Mouse (Mus musculus) myocyte (in vitro differentiated cells): Measurements from ENCODE around the gene Cth.

Source experiments
- CEBPB ChIP-seq: IDR thresholded peaks from 2 replicates; pipeline ENCODE4 v1.6.1; 2011; ENCODE audit warnings: mild to moderate bottlenecking, moderate library complexity; ENCODE audit not compliant: poor library complexity, insufficient read depth, severe bottlenecking
- E2F4 ChIP-seq: IDR thresholded peaks from one replicate; pipeline ENCODE4 v1.6.1; 2011; ENCODE audit warnings: mild to moderate bottlenecking, control low read depth, moderate library complexity; ENCODE audit not compliant: insufficient read depth
- MAX ChIP-seq: IDR thresholded peaks from one replicate; pipeline ENCODE4 v1.6.1; 2011; ENCODE audit warnings: low read depth, mild to moderate bottlenecking, control low read depth
- MYOD1 ChIP-seq, 3 experiments: IDR thresholded peaks; one replicate each; pipeline ENCODE4 v1.6.1; 2011; ENCODE audit warnings: control low read depth in 2 of 3, low read depth in 2 of 3, mild to moderate bottlenecking in 2 of 3, moderate library complexity in 1 of 3; ENCODE audit not compliant: insufficient read length in 2 of 3, control insufficient read depth in 1 of 3
- MYOG ChIP-seq, 3 experiments: IDR thresholded peaks; one replicate each; pipeline ENCODE4 v1.6.1; 2011; ENCODE audit warnings: control low read depth in 2 of 3, low read depth in 2 of 3, mild to moderate bottlenecking in 2 of 3; ENCODE audit not compliant: insufficient read length in 2 of 3, control insufficient read depth in 1 of 3, insufficient read depth in 1 of 3
- POLR2A ChIP-seq: IDR thresholded peaks from one replicate; pipeline ENCODE4 v1.6.1; 2011; ENCODE audit warnings: low read depth, mild to moderate bottlenecking, control low read depth, moderate library complexity; ENCODE audit not compliant: insufficient read length
- POLR2AphosphoS2 ChIP-seq: IDR thresholded peaks from one replicate; pipeline ENCODE4 v1.6.1; 2011; ENCODE audit warnings: low read depth, control low read depth; ENCODE audit not compliant: insufficient read length
- REST ChIP-seq: IDR thresholded peaks from one replicate; pipeline ENCODE4 v1.6.1; 2011; ENCODE audit warnings: mild to moderate bottlenecking, control low read depth, moderate library complexity; ENCODE audit not compliant: insufficient read depth, insufficient read length
- SRF ChIP-seq: IDR thresholded peaks from one replicate; pipeline ENCODE4 v1.6.1; 2011; ENCODE audit warnings: low read depth; ENCODE audit not compliant: control insufficient read depth, insufficient read length
- TCF12 ChIP-seq: IDR thresholded peaks from one replicate; pipeline ENCODE4 v1.6.1; 2011; ENCODE audit warnings: mild to moderate bottlenecking, control low read depth; ENCODE audit not compliant: poor library complexity, insufficient read depth, severe bottlenecking
- TCF3 ChIP-seq: IDR thresholded peaks from one replicate; pipeline ENCODE4 v1.6.1; 2011; ENCODE audit warnings: low read depth, control low read depth; ENCODE audit not compliant: insufficient read length
- USF1 ChIP-seq: IDR thresholded peaks from one replicate; pipeline ENCODE4 v1.6.1; 2011; ENCODE audit warnings: low read depth, mild to moderate bottlenecking, control low read depth, moderate library complexity

DNA sequence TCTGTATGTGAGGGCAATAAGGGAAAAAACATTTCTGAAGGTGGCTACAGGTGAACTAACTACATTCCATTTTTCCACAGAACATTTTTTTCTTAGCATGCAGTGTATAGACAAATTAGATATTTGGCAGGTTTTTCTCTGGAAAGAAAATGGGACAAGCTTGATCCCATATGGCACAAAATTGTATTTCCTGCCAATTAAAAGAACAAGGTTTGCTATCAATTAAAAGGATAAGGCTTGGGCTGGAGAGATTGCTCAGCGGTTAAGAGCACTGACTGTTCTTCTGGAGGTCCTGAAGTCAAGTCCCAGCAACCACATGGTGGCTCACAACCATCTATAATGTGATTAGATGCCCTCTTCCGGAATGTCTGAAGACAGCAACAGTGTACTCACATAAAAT lies 30.6 kb upstream of the Cth start:
- TF ChIP-seq MAX (no peak), POLR2A (no peak), USF1 (no peak), CEBPB (no peak), MYOD1 (IDR thresholded peaks at IDR 0.05; ENCODE audit: control insufficient read depth in 1 of 3, insufficient read length in 2 of 3, low read depth in 2 of 3) (no peak), E2F4 (no peak), TCF3 (no peak), TCF12 (no peak), MYOG (IDR thresholded peaks at IDR 0.05; ENCODE audit: control insufficient read depth in 1 of 3, insufficient read depth in 1 of 3, insufficient read length in 2 of 3, low read depth in 2 of 3) (no peak), POLR2AphosphoS2 (no peak), SRF (no peak), REST (no peak)
